Mouse (Mus musculus) small intestine, adult 2 months (tissue): ENCODE data around the gene Gtf2f2.

Experiments
- CTCF ChIP-seq: fragments of 200-500 bp; IDR thresholded peaks from 2 replicates; pipeline ENCODE4 v1.5.1; 2012; ENCODE audit warnings: low read depth, mild to moderate bottlenecking, control low read depth, inconsistent platforms, low read length, moderate library complexity, mixed read lengths; ENCODE audit not compliant: insufficient replicate concordance, insufficient read length; ENCODE audit errors: extremely low read depth
- POLR2A ChIP-seq: fragments of 200-500 bp; IDR thresholded peaks from 2 replicates; pipeline ENCODE4 v1.6.1; 2012; ENCODE audit warnings: low read depth, mild to moderate bottlenecking, control low read depth, inconsistent platforms, low read length, moderate library complexity

DNA sequence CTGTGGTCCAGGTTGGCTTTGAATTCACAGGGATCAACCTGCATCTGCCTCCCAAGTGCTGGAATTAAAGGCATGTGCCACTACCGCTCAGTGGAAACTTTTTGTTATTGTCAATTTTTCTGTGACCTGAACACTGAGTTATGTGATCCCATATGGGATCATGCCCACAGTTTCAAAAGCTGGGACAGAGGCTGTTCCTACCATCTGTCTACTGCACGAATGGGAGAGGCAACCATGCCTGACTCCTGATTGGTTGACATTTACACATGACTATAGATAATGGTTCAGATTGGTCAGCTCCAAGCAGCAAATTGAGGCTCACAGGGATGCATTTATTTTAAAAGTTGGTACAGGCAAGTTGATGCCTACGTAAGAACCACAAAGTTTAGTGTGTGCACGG is 14.0 kb upstream of the Gtf2f2 start:
- TF ChIP-seq CTCF (no peak), POLR2A (no peak)
